Mouse (Mus musculus) neural tube, embryonic 15.5 days (tissue): ENCODE measurements around the gene Slc5a6. TPM values are rescaled to one million over a fixed set of nuclear protein-coding genes. Genes with fewer than 3 reads are reported as not detected.
A peak's percentile ranks its signal among the peaks of the same experiment; 100 is the strongest.

Experiments
- ATAC-seq: fragments of 200-750 bp; cut with Nextera tagmentation; 2 replicates; pipeline ENCODE4 v1.8.0; 2017; ENCODE audit warnings: mild to moderate bottlenecking, moderate TSS enrichment, moderate library complexity; ENCODE audit not compliant: low FRiP score
- H3K27ac ChIP-seq: fragments of 300-500 bp; sonication (generic); replicated peaks from 2 replicates; pipeline ENCODE4 v1.5.1; 2015; ENCODE audit warnings: mild to moderate bottlenecking, inconsistent platforms
- H3K27me3 ChIP-seq: fragments of 300-500 bp; sonication (generic); replicated peaks from 2 replicates; pipeline ENCODE4 v1.6.1; 2015; ENCODE audit warnings: inconsistent platforms
- H3K36me3 ChIP-seq: fragments of 300-500 bp; sonication (generic); 2 replicates; pipeline ENCODE4 v1.6.1; 2015; ENCODE audit warnings: inconsistent platforms
- H3K4me1 ChIP-seq: fragments of 300-500 bp; sonication (generic); 2 replicates; pipeline ENCODE4 v1.6.1; 2015; ENCODE audit warnings: inconsistent platforms
- H3K4me2 ChIP-seq: fragments of 300-500 bp; sonication (generic); 2 replicates; pipeline ENCODE4 v1.6.1; 2015; ENCODE audit warnings: inconsistent platforms, mild to moderate bottlenecking, moderate library complexity
- H3K4me3 ChIP-seq: fragments of 300-500 bp; sonication (generic); replicated peaks from 2 replicates; pipeline ENCODE4 v1.5.1; 2015; ENCODE audit warnings: mild to moderate bottlenecking, inconsistent platforms
- H3K9ac ChIP-seq: fragments of 300-500 bp; sonication (generic); replicated peaks from 2 replicates; pipeline ENCODE4 v1.6.1; 2015; ENCODE audit warnings: mild to moderate bottlenecking, inconsistent platforms
- H3K9me3 ChIP-seq: fragments of 300-500 bp; sonication (generic); replicated peaks from 2 replicates; pipeline ENCODE4 v1.6.1; 2016; ENCODE audit warnings: inconsistent platforms
- WGBS: fragments of 180-500 bp; shearing (Covaris S2); methylation state at CpG from one replicate; pipeline ENCODE4 v1.1.7; 2015; ENCODE audit warnings: mixed read lengths; 5-methylcytosine and 5-hydroxymethylcytosine counted together
- polyA plus RNA-seq: library from polyadenylated mRNA; unstranded; fragments of >200 nt; fragmentation: Nextera tagmentation; extraction: Ambion mirVana; gene quantifications from 2 replicates; pipeline ENCODE4 v1.2.1, GENCODE M21; 2015

The Slc5a6 gene
- polyA plus RNA-seq, 1 experiment from 2014 or later: 17.8 TPM

DNA sequence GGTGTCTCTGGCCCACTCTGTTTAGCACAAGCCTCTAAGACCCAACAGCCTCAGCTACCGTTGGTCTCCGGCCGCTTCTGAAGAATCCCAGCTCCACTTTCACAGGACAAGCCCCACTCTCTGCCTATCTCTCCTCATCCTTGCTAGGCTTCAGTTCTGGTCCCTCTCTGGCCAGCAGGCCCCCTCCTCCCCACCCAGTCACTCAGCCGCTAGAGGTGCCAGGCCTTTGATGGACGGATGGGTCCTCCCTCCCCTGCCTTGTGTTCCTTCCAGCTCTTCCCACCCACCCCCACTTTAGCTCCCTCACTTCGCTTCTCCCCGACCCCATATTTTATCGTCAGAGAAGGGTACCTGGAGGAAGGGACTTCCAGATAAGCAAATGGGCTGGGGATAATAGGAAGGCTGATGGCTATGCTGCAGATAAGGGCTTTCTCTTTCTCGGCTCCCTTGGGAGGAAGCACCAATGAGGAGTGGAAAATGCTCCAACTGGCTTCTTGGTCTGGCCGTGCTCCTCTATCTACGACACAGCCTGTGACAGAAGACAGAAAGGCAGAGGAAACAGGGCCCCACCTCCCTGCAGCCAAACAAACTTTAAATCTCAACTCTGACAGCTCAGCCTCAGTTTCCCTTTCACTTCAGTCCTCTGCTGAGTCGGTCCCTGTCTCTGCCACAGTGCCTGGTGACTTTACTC lies 34.4 kb upstream of the Slc5a6 start:
- Histone ChIP-seq H3K9ac (no peak overlapping the region), H3K36me3 (peaks cover 11% of the 10 kb centered on the region), H3K9me3 (no peaks in the 10 kb centered on the region), H3K27me3 (peaks cover under 1% of the 10 kb centered on the region; the same call in 1 of the 2 replicates), H3K4me2 (no peak overlapping the region), H3K4me1 (peaks cover 22% of the 10 kb centered on the region), H3K27ac (peak overlapping the region; percentile 58), H3K4me3 (no peak overlapping the region)
- 37% methylated on average over 12 of the region's 12 CpGs for WGBS
- ATAC-seq: 0 out of 2 replicates have a peak, but pooled peaks have one; percentile 37

- no peak for ATAC-seq
- 10% methylated on average over 5 of the region's 5 CpGs for WGBS
- no peaks in the 10 kb centered on the region for H3K9me3 ChIP-seq
- no peak overlapping the region for H3K4me2 ChIP-seq
- H3K27ac ChIP-seq: peak overlapping the region; percentile 58; the same call in 1 of the 2 replicates
- no peaks in the 10 kb centered on the region for H3K27me3 ChIP-seq
- H3K9ac ChIP-seq: no peak overlapping the region
- no peak overlapping the region for H3K4me3 ChIP-seq
- peaks cover 22% of the 10 kb centered on the region for H3K4me1 ChIP-seq
- peaks cover 18% of the 10 kb centered on the region for H3K36me3 ChIP-seq
Measured at GRCm38 (mm10) chr5:31082355-31082754, 33.6 kb upstream of the Slc5a6 start.

GRCm38 (mm10) chr5:31081386-31081785 lies 32.7 kb upstream of the Slc5a6 start:
- no peak overlapping the region for H3K4me3 ChIP-seq
- H3K4me2 ChIP-seq: no peak overlapping the region
- no peak for ATAC-seq
- H3K9me3 ChIP-seq: no peaks in the 10 kb centered on the region
- H3K4me1 ChIP-seq: peaks cover 22% of the 10 kb centered on the region
- H3K36me3 ChIP-seq: peaks cover 26% of the 10 kb centered on the region
- 72% methylated on average over 3 of the region's 3 CpGs for WGBS
- H3K9ac ChIP-seq: no peak overlapping the region
- H3K27me3 ChIP-seq: no peaks in the 10 kb centered on the region
- H3K27ac ChIP-seq: no peak overlapping the region

GRCm38 (mm10) chr5:31080795-31081164 lies 32.1 kb upstream of the Slc5a6 start:
- no peak for ATAC-seq
- Histone ChIP-seq H3K4me2 (no peak overlapping the region), H3K9me3 (no peaks in the 10 kb centered on the region), H3K4me1 (peaks cover 22% of the 10 kb centered on the region), H3K9ac (no peak overlapping the region), H3K4me3 (no peak overlapping the region), H3K36me3 (peaks cover 31% of the 10 kb centered on the region), H3K27me3 (no peaks in the 10 kb centered on the region), H3K27ac (no peak overlapping the region)
- WGBS: 70% methylated on average over 3 of the region's 3 CpGs

- Histone ChIP-seq H3K27me3 (no peaks in the 10 kb centered on the region), H3K4me3 (no peak overlapping the region)
- WGBS: 82% methylated on average over 13 of the region's 13 CpGs
Measured at GRCm38 (mm10) chr5:31080059-31080794, 31.5 kb upstream of the Slc5a6 start.

GRCm38 (mm10) chr5:31076346-31076745 lies 27.6 kb upstream of the Slc5a6 start:
- H3K4me2 ChIP-seq: no peak overlapping the region
- no peaks in the 10 kb centered on the region for H3K27me3 ChIP-seq
- H3K9ac ChIP-seq: no peak overlapping the region
- 0 out of 2 replicates have a peak, but pooled peaks cover 3% of the 10 kb centered on the region for H3K4me1 ChIP-seq
- no peak overlapping the region for H3K27ac ChIP-seq
- H3K4me3 ChIP-seq: no peak overlapping the region
- H3K9me3 ChIP-seq: no peaks in the 10 kb centered on the region
- 92% methylated on average over 13 of the region's 13 CpGs for WGBS
- H3K36me3 ChIP-seq: peaks cover 71% of the 10 kb centered on the region
- no peak for ATAC-seq

More at GRCm38 (mm10) chr5:31080059-31080794, 31.5 kb upstream of the Slc5a6 start:
- H3K27ac ChIP-seq: no peak overlapping the region
- no peaks in the 10 kb centered on the region for H3K9me3 ChIP-seq
- ATAC-seq: no peak
- H3K9ac ChIP-seq: no peak overlapping the region
- peaks cover 22% of the 10 kb centered on the region for H3K4me1 ChIP-seq
- H3K36me3 ChIP-seq: peaks cover 36% of the 10 kb centered on the region
- no peak overlapping the region for H3K4me2 ChIP-seq

DNA sequence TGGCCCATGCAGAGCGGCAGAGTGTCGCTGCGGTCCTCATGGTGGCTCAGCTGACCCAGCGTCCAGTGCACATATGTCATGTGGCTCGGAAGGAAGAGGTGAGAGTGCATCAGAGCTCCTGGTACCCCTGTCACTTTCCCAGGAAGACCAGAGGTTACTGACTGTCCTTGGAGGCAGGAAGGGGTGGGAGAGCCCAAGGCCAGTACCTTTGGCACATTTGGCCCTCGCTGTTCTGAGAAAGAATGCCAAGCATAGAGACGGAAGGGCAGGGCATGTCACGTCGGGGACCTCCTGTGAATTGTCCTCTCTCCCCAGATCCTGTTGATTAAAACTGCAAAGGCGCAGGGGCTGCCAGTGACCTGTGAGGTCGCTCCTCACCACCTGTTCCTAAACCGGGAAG lies 24.5 kb upstream of the Slc5a6 start:
- Histone ChIP-seq H3K36me3 (peaks cover 93% of the 10 kb centered on the region), H3K9ac (no peak overlapping the region), H3K9me3 (no peaks in the 10 kb centered on the region), H3K4me3 (no peak overlapping the region), H3K27ac (no peak overlapping the region), H3K27me3 (no peaks in the 10 kb centered on the region), H3K4me2 (no peak overlapping the region), H3K4me1 (no peaks in the 10 kb centered on the region)
- WGBS: 92% methylated on average over 12 of the region's 12 CpGs
- no peak for ATAC-seq

- no peak overlapping the region for H3K4me3 ChIP-seq
- no peak overlapping the region for H3K4me2 ChIP-seq
- H3K36me3 ChIP-seq: peaks cover 95% of the 10 kb centered on the region
- ATAC-seq: no peak
- H3K27ac ChIP-seq: no peak overlapping the region
- no peaks in the 10 kb centered on the region for H3K9me3 ChIP-seq
- H3K9ac ChIP-seq: no peak overlapping the region
- WGBS: 96% methylated on average over 11 of the region's 11 CpGs
- no peaks in the 10 kb centered on the region for H3K27me3 ChIP-seq
- no peaks in the 10 kb centered on the region for H3K4me1 ChIP-seq
Measured at GRCm38 (mm10) chr5:31071821-31072220, 23.1 kb upstream of the Slc5a6 start.

DNA sequence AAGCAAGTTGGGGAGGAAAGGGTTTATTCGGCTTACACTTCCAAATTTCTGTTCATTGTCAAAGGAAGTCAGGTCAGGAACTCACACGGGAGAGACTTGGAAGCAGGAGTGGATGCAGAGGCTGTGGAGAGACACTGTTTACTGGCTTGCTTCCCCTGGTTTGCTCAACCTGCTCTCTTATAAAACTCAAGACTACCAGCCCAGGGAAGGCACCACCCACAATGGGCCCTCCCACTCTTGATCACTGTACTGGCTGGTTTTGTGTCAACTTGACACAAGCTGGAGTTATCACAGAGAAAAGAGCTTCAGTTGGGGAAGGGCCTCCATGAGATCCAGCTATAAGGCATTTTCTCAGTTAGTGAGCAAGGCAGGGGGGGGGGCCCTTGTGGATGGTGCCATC lies 22.3 kb upstream of the Slc5a6 start:
- Histone ChIP-seq H3K4me1 (no peaks in the 10 kb centered on the region), H3K4me2 (no peak overlapping the region), H3K27ac (no peak overlapping the region), H3K36me3 (peaks cover 95% of the 10 kb centered on the region), H3K9ac (no peak overlapping the region), H3K9me3 (no peaks in the 10 kb centered on the region), H3K27me3 (no peaks in the 10 kb centered on the region), H3K4me3 (no peak overlapping the region)
- ATAC-seq: no peak
- WGBS: 96% methylated on average over 2 of the region's 2 CpGs

GRCm38 (mm10) chr5:31069810-31070209 lies 21.1 kb upstream of the Slc5a6 start:
- no peak overlapping the region for H3K9ac ChIP-seq
- no peak overlapping the region for H3K27ac ChIP-seq
- no peak overlapping the region for H3K4me3 ChIP-seq
- no peaks in the 10 kb centered on the region for H3K9me3 ChIP-seq
- H3K4me2 ChIP-seq: no peak overlapping the region
- H3K27me3 ChIP-seq: no peaks in the 10 kb centered on the region
- H3K4me1 ChIP-seq: no peaks in the 10 kb centered on the region
- no peak for ATAC-seq
- peaks cover 88% of the 10 kb centered on the region for H3K36me3 ChIP-seq
- WGBS: 98% methylated on average over 3 of the region's 3 CpGs

DNA sequence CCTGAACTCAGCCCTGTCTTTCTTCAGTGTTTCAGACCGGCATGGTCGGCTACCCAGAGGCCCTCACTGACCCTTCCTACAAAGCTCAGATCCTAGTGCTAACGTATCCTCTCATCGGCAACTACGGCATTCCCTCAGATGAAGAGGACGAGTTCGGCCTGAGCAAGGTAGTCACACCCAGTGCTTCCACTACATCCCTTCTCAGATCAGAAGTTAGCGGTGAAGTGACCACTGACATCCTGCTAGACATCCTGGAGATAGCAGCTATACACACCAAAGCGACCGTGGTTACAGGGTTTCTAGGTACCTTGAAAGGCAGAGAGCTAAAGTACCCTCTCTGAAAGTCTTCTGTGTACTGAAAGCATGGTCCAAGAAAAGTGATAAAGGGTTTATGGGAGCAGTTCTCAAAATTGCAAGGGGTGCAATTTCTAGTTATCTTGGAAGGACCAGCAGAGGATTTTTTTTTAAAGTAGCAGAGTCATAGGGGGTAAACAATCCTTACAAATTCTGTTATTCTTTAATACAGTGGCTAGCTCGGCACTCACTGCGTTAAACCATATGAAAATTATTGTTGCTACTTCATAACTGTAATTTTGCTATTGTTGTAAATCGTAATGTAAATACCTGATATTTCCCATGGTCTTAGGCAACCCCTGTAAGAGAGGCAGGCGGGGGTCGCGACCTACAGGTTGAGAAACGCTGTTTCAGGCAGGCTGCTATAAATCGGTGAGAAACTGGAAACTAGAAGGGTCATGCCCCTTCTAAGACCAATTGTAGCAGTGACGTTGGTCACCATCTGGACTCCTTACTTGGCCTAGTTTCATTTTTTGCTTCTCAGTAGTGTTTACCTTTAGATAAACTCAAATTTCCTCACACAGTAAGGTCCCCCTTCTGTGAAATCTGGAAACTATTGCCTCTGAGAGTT lies 6.8 kb upstream of the Slc5a6 start:
- no peaks in the 10 kb centered on the region for H3K27me3 ChIP-seq
- peaks cover 21% of the 10 kb centered on the region for H3K4me1 ChIP-seq
- H3K9me3 ChIP-seq: no peaks in the 10 kb centered on the region
- ATAC-seq: no peak; the same call in none of the 2 replicates
- H3K36me3 ChIP-seq: peaks cover 33% of the 10 kb centered on the region
- H3K9ac ChIP-seq: peak overlapping the region; percentile 79
- 17% methylated on average over 19 of the region's 19 CpGs for WGBS
- H3K4me2 ChIP-seq: peak overlapping the region; percentile 96
- peak overlapping the region; percentile 76 for H3K4me3 ChIP-seq
- H3K27ac ChIP-seq: peak overlapping the region; percentile 83
